Mouse (Mus musculus) effector memory CD4-positive, alpha-beta T cell, adult 7 months (primary cell): Measurements from ENCODE around the gene Olfr1284. TPM values are rescaled to one million over a fixed set of nuclear protein-coding genes. Genes with fewer than 3 reads are reported as not detected.

Source experiments
- polyA plus RNA-seq: library from polyadenylated mRNA; unstranded; fragments of 100-300 nt; shearing (Covaris generic); gene quantifications from one replicate; pipeline ENCODE4 v1.2.1, GENCODE M21; 2017

The Olfr1284 gene
- not detected for polyA plus RNA-seq

DNA sequence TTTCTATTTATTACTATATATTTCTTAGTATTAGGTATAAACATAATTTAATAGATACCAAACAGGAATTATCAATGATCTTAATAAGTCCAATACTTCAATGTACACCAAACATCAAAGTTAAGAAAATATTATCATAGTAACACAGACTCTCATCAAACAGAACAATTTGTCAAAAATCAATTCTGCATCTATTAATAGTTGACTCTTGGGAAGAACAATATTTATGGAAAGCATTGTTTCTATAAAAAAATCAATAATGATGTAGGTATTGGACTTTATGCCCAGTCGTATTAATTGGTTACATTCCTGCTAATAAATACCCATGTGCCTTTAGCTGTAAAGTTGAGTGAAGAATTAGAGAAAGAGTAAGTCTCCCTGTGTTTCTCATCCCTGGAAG, at the start of gene Olfr1284:
Gene Olfr1284 (plus strand): TSS at position 301 of the 400 bp plus-strand sequence.

GRCm38 (mm10) chr2:111326220-111326619, 49.1 kb upstream of the Olfr1284 start, which contains the start of gene Olfr1281:
Gene Olfr1281, plus strand, starts transcription at chr2:111326520.

GRCm38 (mm10) chr2:111335976-111336375, 39.3 kb upstream of the Olfr1284 start, which contains the start of gene Olfr1282:
Gene Olfr1282, minus strand, starts transcription at chr2:111336076.

DNA sequence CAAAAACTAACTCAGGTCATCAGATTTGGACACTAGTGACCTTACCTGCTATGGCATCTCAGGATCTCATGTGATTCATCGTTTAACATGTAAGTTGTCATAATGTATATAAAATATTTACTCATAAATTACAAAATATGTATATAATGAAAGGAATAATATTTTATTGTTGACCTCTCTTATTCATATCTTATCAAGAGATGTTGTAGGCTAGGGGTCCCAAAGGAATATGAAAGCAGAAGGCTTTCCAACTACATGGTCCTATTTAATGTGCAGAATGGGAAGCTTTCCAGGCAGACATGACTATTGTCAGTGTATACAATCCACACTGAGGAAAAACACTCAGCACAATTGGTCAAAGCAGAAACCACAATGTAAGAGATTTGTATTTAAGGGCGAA, 8.8 kb upstream of the Olfr1284 start, which contains the start of gene Olfr1283:
Gene Olfr1283 (plus strand): TSS at position 301 of the 400 bp plus-strand sequence.

DNA sequence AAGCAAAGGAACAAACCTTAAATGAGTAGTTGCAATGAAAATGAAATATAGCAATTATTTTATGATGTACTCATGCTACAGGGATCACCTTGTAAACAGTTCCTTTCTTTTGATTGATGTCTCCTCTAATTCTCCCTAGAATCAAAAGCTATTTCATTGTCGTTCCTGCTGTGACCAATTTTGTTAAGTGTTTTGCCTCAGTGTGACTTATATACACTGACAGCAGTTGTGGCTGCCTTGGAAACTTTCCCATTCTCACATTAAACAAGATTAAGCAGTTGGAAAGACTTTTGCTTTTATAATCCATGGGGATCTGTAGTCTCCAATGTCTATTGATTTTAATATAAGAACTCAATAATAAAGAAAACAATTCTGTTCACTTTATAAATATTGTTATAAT, 47.6 kb downstream of the Olfr1284 start, which contains the start of gene Olfr1286:
Gene Olfr1286 (minus strand): TSS at position 185 of the 400 bp plus-strand sequence.

Other genes starting within 250 kb of the Olfr1284 start
- gene Gm15130, start 222.6 kb upstream of the Olfr1284 start, polyA plus RNA-seq: not detected
- gene 4930430A15Rik, start 145.9 kb upstream of the Olfr1284 start, polyA plus RNA-seq: not detected
- not detected for gene Olfr1275, start 140.2 kb upstream of the Olfr1284 start, polyA plus RNA-seq
- not detected for gene Olfr1276, start 121.0 kb upstream of the Olfr1284 start, polyA plus RNA-seq
- not detected for gene Olfr1277, start 101.4 kb upstream of the Olfr1284 start, polyA plus RNA-seq
- not detected for gene Olfr1278, start 85.4 kb upstream of the Olfr1284 start, polyA plus RNA-seq
- gene Olfr1279, start 74.9 kb upstream of the Olfr1284 start, polyA plus RNA-seq: not detected
- gene Olfr1280, start 61.5 kb upstream of the Olfr1284 start, polyA plus RNA-seq: not detected
- not detected for gene Olfr1281, start 49.0 kb upstream of the Olfr1284 start, polyA plus RNA-seq
- not detected for gene Olfr1282, start 39.4 kb upstream of the Olfr1284 start, polyA plus RNA-seq
- not detected for gene Olfr1283, start 8.7 kb upstream of the Olfr1284 start, polyA plus RNA-seq
- not detected for gene Olfr1286, start 47.6 kb downstream of the Olfr1284 start, polyA plus RNA-seq
- gene Olfr1287, start 73.6 kb downstream of the Olfr1284 start, polyA plus RNA-seq: not detected
- not detected for gene Olfr1288, start 98.6 kb downstream of the Olfr1284 start, polyA plus RNA-seq
- not detected for gene Olfr1289, start 105.3 kb downstream of the Olfr1284 start, polyA plus RNA-seq
- not detected for gene Olfr1290, start 118.3 kb downstream of the Olfr1284 start, polyA plus RNA-seq
- gene Olfr1291-ps1, start 121.7 kb downstream of the Olfr1284 start, polyA plus RNA-seq: 0.10 TPM
- gene Olfr1293-ps, start 149.7 kb downstream of the Olfr1284 start, polyA plus RNA-seq: not detected
- gene Olfr1294, start 164.8 kb downstream of the Olfr1284 start, polyA plus RNA-seq: not detected
- gene Olfr1295, start 194.2 kb downstream of the Olfr1284 start, polyA plus RNA-seq: not detected